Mouse (Mus musculus): ENCODE data around the gene Pfn3. TPM values are rescaled to one million over a fixed set of nuclear protein-coding genes. Genes with fewer than 3 reads are reported as not detected.
A peak's percentile ranks its signal among the peaks of the same experiment; 100 is the strongest.

The Pfn3 gene
- total and polyA plus RNA-seq, 2 experiments from 2014 or later, result 0.71 to 1.5 TPM

DNA sequence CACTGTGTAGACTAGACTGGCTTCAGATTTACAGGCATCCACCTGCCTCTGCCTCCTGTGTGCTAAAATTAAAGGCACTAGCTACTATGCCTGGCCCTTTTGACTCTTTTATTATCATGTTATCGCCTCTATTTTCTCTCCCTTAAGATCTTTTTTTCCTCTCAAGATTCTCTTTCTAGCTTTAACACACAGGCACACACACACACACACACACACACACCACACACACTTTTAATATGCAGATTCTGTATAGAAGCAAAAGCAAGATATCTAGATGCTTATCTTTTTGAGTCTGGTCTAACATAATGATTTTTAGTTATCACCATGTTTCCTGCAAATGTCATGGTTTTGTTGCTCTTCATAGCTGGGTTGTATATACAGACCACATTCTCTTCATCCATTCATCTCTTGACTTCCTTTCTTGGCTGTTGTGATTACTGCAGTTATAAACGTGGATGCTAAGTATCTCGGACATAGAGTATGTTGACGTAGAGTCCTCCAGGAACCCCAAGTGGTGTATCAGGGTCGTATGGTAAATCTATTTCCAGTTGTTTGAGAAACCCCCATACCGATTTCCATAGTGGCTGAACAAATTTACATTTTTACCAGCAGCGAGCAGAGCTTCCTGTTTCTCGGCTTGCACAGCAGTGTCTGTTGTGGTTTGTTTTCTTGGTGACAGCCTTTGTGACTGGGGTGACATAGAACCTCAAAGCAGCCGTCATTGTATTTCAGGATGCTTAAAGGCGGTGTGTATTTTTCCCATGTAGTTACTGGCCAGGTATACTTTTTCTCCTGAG, 17.1 kb upstream of the Pfn3 start:
- no peaks in the 10 kb centered on the region for H3K9me3 ChIP-seq (ENCODE audit: low read length)
- no peak for TF ChIP-seq CTCF (IDR thresholded peaks at IDR 0.05)

DNA sequence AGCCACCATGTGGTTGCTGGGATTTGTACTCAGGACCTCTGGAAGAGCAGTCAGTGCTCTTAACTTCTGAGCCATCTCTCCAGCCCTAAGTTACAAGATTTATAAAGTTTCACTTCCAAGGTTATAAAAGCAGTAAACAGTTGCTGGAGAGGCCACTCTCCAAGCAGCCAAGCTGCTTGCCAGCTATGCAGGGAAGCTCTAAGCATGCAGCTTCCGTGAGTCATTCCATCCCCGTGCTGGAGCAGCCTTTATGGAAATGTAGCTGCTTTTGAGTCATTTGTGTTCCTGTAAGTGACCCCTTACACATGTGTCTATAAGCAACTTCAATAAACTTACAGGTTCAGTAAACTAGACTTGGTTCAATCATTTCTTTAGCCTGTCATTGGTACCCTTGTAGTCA, 15.5 kb upstream of the Pfn3 start:
- Histone ChIP-seq H3K36me3 (ENCODE audit: insufficient read depth, low read length) (no peaks in the 10 kb centered on the region), H3K9me3 (ENCODE audit: low read length) (no peaks in the 10 kb centered on the region), H3K27me3 (ENCODE audit: insufficient read depth, low read length) (no peaks in the 10 kb centered on the region), H3K4me1 (ENCODE audit: insufficient read depth, low read length) (no peaks in the 10 kb centered on the region), H3K27ac (ENCODE audit: low read depth, low read length) (no peak overlapping the region), H3K9ac (replicated peaks; ENCODE audit: low read length, poor library complexity, severe bottlenecking) (no peak overlapping the region), H3K4me2 (ENCODE audit: low read depth, low read length, poor library complexity, severe bottlenecking) (no peak overlapping the region), H3K4me3 (ENCODE audit: low read depth, low read length) (no peak overlapping the region)
- no peak for TF ChIP-seq CTCF (IDR thresholded peaks at IDR 0.05)
- WGBS, result 81% methylated on average over 2 of the region's 2 CpGs
- ATAC-seq (ENCODE audit: low FRiP score), result no peak
- no peak for DNase-seq (ENCODE audit: low spot score)

More for the DNA sequence above, 17.1 kb upstream of the Pfn3 start:
- Histone ChIP-seq H3K4me2 (ENCODE audit: low read depth, low read length, poor library complexity, severe bottlenecking) (no peak overlapping the region), H3K4me3 (ENCODE audit: low read depth, low read length) (no peak overlapping the region), H3K36me3 (ENCODE audit: insufficient read depth, low read length) (no peaks in the 10 kb centered on the region), H3K27me3 (ENCODE audit: insufficient read depth, low read length) (no peaks in the 10 kb centered on the region), H3K4me1 (ENCODE audit: insufficient read depth, low read length) (no peaks in the 10 kb centered on the region), H3K27ac (ENCODE audit: low read depth, low read length) (no peak overlapping the region), H3K9ac (replicated peaks; ENCODE audit: low read length, poor library complexity, severe bottlenecking) (no peak overlapping the region)
- ATAC-seq (ENCODE audit: low FRiP score) (no peak), DNase-seq (ENCODE audit: low spot score) (no peak)
- WGBS, result 77% methylated on average over 10 of the region's 10 CpGs

DNA sequence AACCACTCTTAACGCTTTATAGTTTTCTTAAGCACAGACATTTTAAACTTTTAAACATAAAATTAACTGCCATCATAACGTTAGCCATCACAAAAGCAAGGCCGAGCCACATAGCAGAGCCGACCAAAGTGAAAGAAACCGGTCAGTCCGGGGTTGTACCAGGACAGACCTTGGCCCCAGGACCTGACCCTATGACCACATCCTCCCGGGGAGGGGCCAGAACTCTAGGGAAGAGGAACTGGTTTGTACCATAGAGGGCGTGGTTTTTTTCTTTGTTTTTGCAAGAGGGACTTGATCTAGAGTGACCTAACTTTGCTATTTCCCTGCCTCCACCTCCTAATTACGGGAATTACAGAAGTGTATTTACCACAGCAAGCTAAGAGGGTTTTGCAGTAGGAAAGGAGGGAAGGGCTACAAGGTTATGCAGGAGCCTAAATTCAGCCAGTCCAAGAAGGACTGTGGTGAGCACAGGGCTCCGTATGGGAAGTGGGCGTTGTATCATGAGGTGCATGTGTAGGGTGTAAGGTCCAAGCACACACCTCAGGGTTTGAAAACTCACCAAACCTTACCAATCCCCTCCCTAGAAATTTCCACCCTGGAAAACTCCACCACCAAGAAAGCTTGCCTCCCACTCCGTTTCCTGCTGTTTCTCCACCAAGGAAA, 14.3 kb upstream of the Pfn3 start:
- no peak overlapping the region for H3K4me2 ChIP-seq (ENCODE audit: low read depth, low read length, poor library complexity, severe bottlenecking)
- H3K4me1 ChIP-seq (ENCODE audit: insufficient read depth, low read length), result no peaks in the 10 kb centered on the region
- H3K9me3 ChIP-seq (ENCODE audit: low read length), result no peaks in the 10 kb centered on the region
- H3K27ac ChIP-seq (ENCODE audit: low read depth, low read length), result no peak overlapping the region
- H3K4me3 ChIP-seq (ENCODE audit: low read depth, low read length), result no peak overlapping the region
- ATAC-seq (ENCODE audit: low FRiP score), result no peak
- TF ChIP-seq CTCF (IDR thresholded peaks at IDR 0.05), result no peak
- WGBS, result 75% methylated on average over 12 of the region's 12 CpGs
- no peaks in the 10 kb centered on the region for H3K36me3 ChIP-seq (ENCODE audit: insufficient read depth, low read length)
- H3K9ac ChIP-seq (replicated peaks; ENCODE audit: low read length, poor library complexity, severe bottlenecking), result no peak overlapping the region
- no peak for DNase-seq (ENCODE audit: low spot score)
- H3K27me3 ChIP-seq (ENCODE audit: insufficient read depth, low read length), result no peaks in the 10 kb centered on the region

DNA sequence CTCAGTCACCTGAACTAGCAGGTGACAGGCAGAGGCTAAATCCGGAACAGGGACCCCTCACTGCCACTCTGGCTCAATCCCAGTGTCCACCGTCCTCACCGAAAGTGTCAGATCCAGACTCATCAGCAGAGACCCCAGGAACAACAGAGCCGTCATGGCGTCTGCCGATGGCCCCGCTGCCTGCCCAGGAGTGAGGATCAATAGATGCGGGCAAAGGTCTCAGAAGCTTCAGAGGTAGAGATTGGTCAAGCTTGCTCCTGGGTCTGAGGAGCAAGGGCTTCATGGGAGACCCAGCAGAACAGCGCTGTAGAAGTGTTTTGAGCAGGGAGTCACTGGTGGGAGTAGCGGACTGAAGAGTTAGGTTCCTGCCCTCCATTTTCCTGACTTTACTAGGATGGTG, 11.6 kb upstream of the Pfn3 start, which contains the start of gene F12:
Gene F12 (minus strand): TSS at position 181 of the 400 bp plus-strand sequence.
- TF ChIP-seq CTCF (IDR thresholded peaks at IDR 0.05), result no peak
- H3K4me3 ChIP-seq (ENCODE audit: low read depth, low read length), result no peak within 1 kb of the TSS
- H3K27me3 ChIP-seq (ENCODE audit: insufficient read depth, low read length), result peaks cover 3% of the 10 kb centered on the region
- ATAC-seq (ENCODE audit: low FRiP score) (no peak), DNase-seq (ENCODE audit: low spot score) (no peak)
- peaks cover 2% of the 10 kb centered on the region; the same call in 1 of the 2 replicates for H3K4me1 ChIP-seq (ENCODE audit: insufficient read depth, low read length)
- no peaks in the 10 kb centered on the region for H3K36me3 ChIP-seq (ENCODE audit: insufficient read depth, low read length)
- H3K9me3 ChIP-seq (ENCODE audit: low read length), result no peaks in the 10 kb centered on the region
- 91% methylated on average over 10 of the region's 10 CpGs for WGBS
- no peak within 1 kb of the TSS for H3K4me2 ChIP-seq (ENCODE audit: low read depth, low read length, poor library complexity, severe bottlenecking)
- no peak within 1 kb of the TSS for H3K27ac ChIP-seq (ENCODE audit: low read depth, low read length)
- H3K9ac ChIP-seq (replicated peaks; ENCODE audit: low read length, poor library complexity, severe bottlenecking), result no peak within 1 kb of the TSS

DNA sequence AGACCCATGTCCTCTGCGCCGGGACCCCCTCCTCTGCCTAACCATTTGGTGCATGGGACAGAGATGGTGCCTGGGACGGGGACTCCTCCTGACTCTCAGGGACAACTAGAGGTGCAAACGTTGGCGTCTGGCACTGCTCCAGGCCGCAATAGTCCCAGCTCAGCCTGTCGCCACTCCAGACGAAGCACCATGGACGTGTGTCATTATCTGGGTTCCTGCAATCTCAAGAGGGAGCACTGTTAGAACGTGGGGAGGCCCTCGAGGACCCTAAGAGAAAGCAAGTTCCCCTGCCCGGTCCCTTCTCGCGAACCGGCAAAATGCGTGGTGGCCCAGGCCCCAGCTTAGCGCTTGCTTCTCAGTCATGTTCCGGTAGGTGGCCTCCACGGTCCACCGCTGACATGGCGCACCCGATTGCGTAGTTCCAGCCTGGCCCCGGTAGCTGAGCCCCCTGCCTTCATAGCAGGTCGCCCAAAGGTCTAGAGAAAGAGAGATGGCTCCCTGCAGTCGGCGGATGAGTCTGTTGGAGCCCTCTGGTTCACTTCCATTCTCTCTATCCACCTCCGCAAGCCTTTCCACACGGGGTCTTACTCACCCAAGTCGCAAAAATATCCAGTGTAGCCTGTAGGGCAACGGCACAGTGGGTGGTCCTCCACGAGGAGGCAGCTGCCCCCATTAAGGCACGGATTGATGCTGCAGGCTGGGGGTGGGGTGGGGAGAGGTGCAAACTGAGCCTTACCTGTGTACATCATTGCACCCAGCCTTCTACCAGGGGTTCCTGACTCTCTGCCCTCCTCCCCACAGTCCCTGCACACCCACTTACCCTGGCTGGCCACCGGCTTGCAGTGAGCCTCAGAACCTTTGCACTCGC, 6.1 kb upstream of the Pfn3 start:
- DNase-seq (ENCODE audit: low spot score) (peak; percentile 69), ATAC-seq (ENCODE audit: low FRiP score) (peak; percentile 55; the same call in 1 of the 2 replicates)
- H3K4me2 ChIP-seq (ENCODE audit: low read depth, low read length, poor library complexity, severe bottlenecking), result peak overlapping the region; percentile 43
- H3K9ac ChIP-seq (replicated peaks; ENCODE audit: low read length, poor library complexity, severe bottlenecking), result no peak overlapping the region
- peaks cover 30% of the 10 kb centered on the region for H3K27me3 ChIP-seq (ENCODE audit: insufficient read depth, low read length)
- H3K9me3 ChIP-seq (ENCODE audit: low read length), result no peaks in the 10 kb centered on the region
- H3K4me1 ChIP-seq (ENCODE audit: insufficient read depth, low read length), result peaks cover 5% of the 10 kb centered on the region; the same call in 1 of the 2 replicates
- TF ChIP-seq CTCF (IDR thresholded peaks at IDR 0.05), result peak; percentile 78
- WGBS, result 16% methylated on average over 35 of the region's 35 CpGs
- H3K4me3 ChIP-seq (ENCODE audit: low read depth, low read length), result peak overlapping the region; percentile 19
- no peak overlapping the region for H3K27ac ChIP-seq (ENCODE audit: low read depth, low read length)
- H3K36me3 ChIP-seq (ENCODE audit: insufficient read depth, low read length), result no peaks in the 10 kb centered on the region

Measured in midbrain, postnatal 0 days (tissue).